Mouse (Mus musculus) liver, embryonic 11.5 days (tissue): ENCODE measurements at regions not wholly inside any gene's neighbourhood (a gene's known extent, or its start where the extent isn't known, plus 50 kb on each side); places are given as distances from the start of the nearest gene placed in this dataset.

Experiments used
- ATAC-seq: fragments of 200-750 bp; cut with Nextera tagmentation; replicated peaks from 2 replicates; pipeline ENCODE4 v1.8.0; 2017; ENCODE audit warnings: moderate number of reproducible peaks, mild to moderate bottlenecking, moderate TSS enrichment, moderate library complexity; ENCODE audit not compliant: low FRiP score
- DNase-seq: peaks from one replicate; pipeline ENCODE4 v3.0.0-alpha.2; 2017; ENCODE audit warnings: low spot score
- H3K27ac ChIP-seq: fragments of 300-500 bp; sonication (generic); 2 replicates; pipeline ENCODE4 v1.5.1; 2014; ENCODE audit warnings: mild to moderate bottlenecking, low read depth, low read length, control low read depth
- H3K27me3 ChIP-seq: fragments of 300-500 bp; sonication (generic); replicated peaks from 2 replicates; pipeline ENCODE4 v1.6.1; 2014; ENCODE audit warnings: low read length, mixed read lengths; ENCODE audit not compliant: control insufficient read depth, insufficient read depth
- H3K36me3 ChIP-seq: fragments of 300-500 bp; sonication (generic); 2 replicates; pipeline ENCODE4 v1.6.1; 2014; ENCODE audit warnings: mild to moderate bottlenecking, low read length, moderate library complexity, mixed read lengths; ENCODE audit not compliant: control insufficient read depth, insufficient read depth
- H3K4me1 ChIP-seq: fragments of 300-500 bp; sonication (generic); replicated peaks from 2 replicates; pipeline ENCODE4 v1.6.1; 2014; ENCODE audit warnings: low read length, mixed read lengths; ENCODE audit not compliant: control insufficient read depth, insufficient read depth
- H3K4me2 ChIP-seq: fragments of 300-500 bp; sonication (generic); 2 replicates; pipeline ENCODE4 v1.6.1; 2014; ENCODE audit warnings: mild to moderate bottlenecking, control low read depth, moderate library complexity
- H3K4me3 ChIP-seq: fragments of 300-500 bp; sonication (generic); 2 replicates; pipeline ENCODE4 v1.5.1; 2014; ENCODE audit warnings: low read depth, low read length, control low read depth
- H3K9ac ChIP-seq: fragments of 300-500 bp; sonication (generic); 2 replicates; pipeline ENCODE4 v1.6.1; 2014; ENCODE audit warnings: low read depth, low read length, control low read depth
- H3K9me3 ChIP-seq: fragments of 300-500 bp; sonication (generic); 2 replicates; pipeline ENCODE4 v1.6.1; 2016; ENCODE audit warnings: low read length, inconsistent platforms, mixed read lengths; ENCODE audit not compliant: control insufficient read depth
- WGBS: fragments of 180-500 bp; shearing (Covaris S2); extraction: QIAGEN DNeasy Blood & Tissue Kit; methylation state at CpG from one replicate; pipeline ENCODE4 v1.1.7; 2014; 5-methylcytosine and 5-hydroxymethylcytosine counted together

GRCm38 (mm10) chr11:112106891-112107290 lies 675.1 kb upstream of the Sox9 start:
- Histone ChIP-seq H3K9ac (no peak overlapping the region), H3K4me2 (no peak overlapping the region), H3K4me3 (no peak overlapping the region), H3K27me3 (no peaks in the 10 kb centered on the region), H3K36me3 (no peaks in the 10 kb centered on the region), H3K9me3 (no peaks in the 10 kb centered on the region), H3K27ac (no peak overlapping the region), H3K4me1 (no peaks in the 10 kb centered on the region)
- WGBS: 69% methylated on average over 4 of the region's 4 CpGs
- ATAC-seq: no peak
- no peak for DNase-seq

DNA sequence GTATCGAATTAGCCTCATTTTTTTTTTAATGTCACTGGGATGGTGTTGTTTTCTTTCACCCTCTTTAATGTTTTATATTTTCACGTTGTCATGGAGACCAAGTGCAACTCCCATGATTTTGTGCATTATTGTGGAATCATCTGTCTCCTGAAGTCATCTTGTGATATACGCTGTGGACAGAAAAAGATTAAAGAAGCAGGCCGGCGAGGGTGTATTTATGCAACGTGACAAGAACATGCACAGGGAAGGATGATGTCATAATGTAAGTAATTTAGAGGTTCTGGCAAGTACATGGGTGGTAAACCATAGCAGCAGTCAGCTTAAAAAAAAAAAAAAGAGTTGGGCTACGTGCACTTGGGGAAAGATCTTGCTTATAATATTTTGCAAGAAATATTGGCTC lies 674.7 kb upstream of the Sox9 start:
- Histone ChIP-seq H3K9me3 (no peaks in the 10 kb centered on the region), H3K4me3 (no peak overlapping the region), H3K4me1 (no peaks in the 10 kb centered on the region), H3K27me3 (no peaks in the 10 kb centered on the region), H3K4me2 (no peak overlapping the region), H3K27ac (no peak overlapping the region), H3K36me3 (no peaks in the 10 kb centered on the region), H3K9ac (no peak overlapping the region)
- ATAC-seq (no peak), DNase-seq (no peak)
- WGBS: 69% methylated on average over 7 of the region's 7 CpGs

- Histone ChIP-seq H3K4me3 (no peak overlapping the region), H3K9me3 (no peaks in the 10 kb centered on the region), H3K4me2 (no peak overlapping the region), H3K36me3 (no peaks in the 10 kb centered on the region), H3K27me3 (no peaks in the 10 kb centered on the region), H3K27ac (no peak overlapping the region), H3K9ac (no peak overlapping the region), H3K4me1 (no peaks in the 10 kb centered on the region)
- ATAC-seq (no peak), DNase-seq (no peak)
- WGBS: 92% methylated on average over 6 of the region's 6 CpGs
Measured at GRCm38 (mm10) chr11:112121026-112121425, 661.0 kb upstream of the Sox9 start.

- Histone ChIP-seq H3K4me1 (no peaks in the 10 kb centered on the region), H3K9ac (no peak overlapping the region), H3K4me2 (no peak overlapping the region), H3K27me3 (no peaks in the 10 kb centered on the region), H3K36me3 (no peaks in the 10 kb centered on the region), H3K4me3 (no peak overlapping the region), H3K27ac (no peak overlapping the region), H3K9me3 (no peaks in the 10 kb centered on the region)
- no peak for ATAC-seq
- DNase-seq: no peak
- WGBS: 65% methylated on average over 5 of the region's 5 CpGs
Measured at GRCm38 (mm10) chr11:112121831-112122230, 660.2 kb upstream of the Sox9 start.

GRCm38 (mm10) chr11:112125249-112125933 lies 656.6 kb upstream of the Sox9 start:
- Histone ChIP-seq H3K4me1 (no peaks in the 10 kb centered on the region), H3K4me3 (no peak overlapping the region), H3K27me3 (no peaks in the 10 kb centered on the region), H3K9me3 (no peaks in the 10 kb centered on the region), H3K36me3 (no peaks in the 10 kb centered on the region), H3K27ac (no peak overlapping the region), H3K4me2 (no peak overlapping the region), H3K9ac (no peak overlapping the region)
- 71% methylated on average over 12 of the region's 12 CpGs for WGBS
- ATAC-seq (no peak), DNase-seq (no peak)

DNA sequence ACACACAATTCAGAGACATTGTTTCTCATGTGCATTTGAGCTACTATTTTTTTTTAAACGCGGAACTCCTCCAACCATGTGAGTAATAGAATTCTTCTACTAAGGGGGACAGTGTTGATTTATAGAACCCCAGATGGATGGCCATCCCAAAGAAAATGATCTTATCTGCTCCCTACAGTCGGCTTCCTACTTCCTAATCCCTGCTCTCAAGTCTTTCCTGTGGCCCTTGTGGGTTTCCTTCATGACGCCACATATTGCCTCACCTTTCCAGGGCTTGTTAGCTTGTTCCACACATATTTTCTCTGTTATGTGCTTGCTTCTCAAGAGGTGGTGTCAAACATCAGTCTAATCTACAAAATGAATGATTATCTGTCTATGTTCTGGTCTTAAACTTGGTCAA lies 651.9 kb upstream of the Sox9 start:
- Histone ChIP-seq H3K4me2 (no peak overlapping the region), H3K36me3 (no peaks in the 10 kb centered on the region), H3K9ac (no peak overlapping the region), H3K9me3 (no peaks in the 10 kb centered on the region), H3K4me1 (no peaks in the 10 kb centered on the region), H3K27ac (no peak overlapping the region), H3K27me3 (no peaks in the 10 kb centered on the region), H3K4me3 (no peak overlapping the region)
- WGBS: 50% methylated on average over 4 of the region's 4 CpGs
- DNase-seq: no peak
- ATAC-seq: no peak

DNA sequence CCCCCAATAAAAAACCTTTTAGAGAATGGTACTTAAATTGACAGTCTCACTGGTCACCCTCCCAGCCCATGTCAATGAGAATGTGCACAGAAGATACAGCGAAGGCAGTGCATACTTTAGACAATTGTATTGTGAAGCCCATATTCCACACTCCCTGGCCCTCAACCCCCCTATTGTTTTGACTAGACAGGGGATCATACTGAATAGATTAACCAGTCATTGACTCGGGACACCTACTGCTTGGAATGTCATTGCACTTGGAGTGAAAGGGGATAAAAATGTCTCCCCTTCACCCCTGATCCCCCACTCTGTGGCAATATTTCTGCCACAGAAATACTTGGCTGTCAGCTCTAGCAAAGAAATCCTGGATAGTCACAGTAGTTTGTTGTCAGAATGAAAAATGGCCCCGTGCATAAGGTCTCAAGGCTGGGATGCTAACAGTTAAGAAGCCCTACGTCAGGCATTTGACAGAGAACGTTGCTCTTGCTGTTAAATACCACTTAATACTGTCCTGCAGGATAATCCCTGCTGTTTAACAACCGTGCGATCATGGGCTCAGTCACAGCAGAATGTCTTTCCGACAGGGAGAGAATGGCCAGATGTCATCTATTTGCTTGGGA lies 644.5 kb upstream of the Sox9 start:
- 42% methylated on average over 8 of the region's 8 CpGs for WGBS
- Histone ChIP-seq H3K4me3 (no peak overlapping the region), H3K36me3 (no peaks in the 10 kb centered on the region), H3K9ac (no peak overlapping the region), H3K4me1 (no peaks in the 10 kb centered on the region), H3K4me2 (no peak overlapping the region), H3K27me3 (no peaks in the 10 kb centered on the region), H3K9me3 (no peaks in the 10 kb centered on the region), H3K27ac (no peak overlapping the region)
- no peak for ATAC-seq
- no peak for DNase-seq

- Histone ChIP-seq H3K27me3 (no peaks in the 10 kb centered on the region), H3K4me1 (no peaks in the 10 kb centered on the region), H3K9ac (no peak overlapping the region), H3K27ac (no peak overlapping the region), H3K4me2 (no peak overlapping the region), H3K9me3 (no peaks in the 10 kb centered on the region), H3K4me3 (no peak overlapping the region), H3K36me3 (no peaks in the 10 kb centered on the region)
- ATAC-seq (no peak), DNase-seq (no peak)
- WGBS: 82% methylated on average over 9 of the region's 9 CpGs
Measured at GRCm38 (mm10) chr11:112140058-112140457, 642.0 kb upstream of the Sox9 start.

- H3K4me1 ChIP-seq: no peaks in the 10 kb centered on the region
- ATAC-seq (no peak), DNase-seq (no peak)
- H3K9ac ChIP-seq: no peak overlapping the region
- H3K27me3 ChIP-seq: no peaks in the 10 kb centered on the region
- no peak overlapping the region for H3K4me3 ChIP-seq
- no peak overlapping the region for H3K4me2 ChIP-seq
- H3K27ac ChIP-seq: no peak overlapping the region
- H3K36me3 ChIP-seq: no peaks in the 10 kb centered on the region
- H3K9me3 ChIP-seq: no peaks in the 10 kb centered on the region
- WGBS: 79% methylated on average over 4 of the region's 4 CpGs
Measured at GRCm38 (mm10) chr11:112140495-112140894, 641.5 kb upstream of the Sox9 start.
